Mouse (Mus musculus): Measurements from ENCODE around the gene Yod1. TPM values are rescaled to one million over a fixed set of nuclear protein-coding genes. Genes with fewer than 3 reads are reported as not detected.

Gene Yod1
- polyA plus RNA-seq, 1 experiment from 2014 or later, result 20.5 TPM

GRCm38 (mm10) chr1:130745591-130745990 is 28.5 kb downstream of the Yod1 start:
- Histone ChIP-seq H3K36me3 (no peaks in the 10 kb centered on the region), H3K4me3 (replicated peaks) (no peak overlapping the region), H3K4me2 (replicated peaks) (no peak overlapping the region), H3K27me3 (no peaks in the 10 kb centered on the region), H3K9ac (replicated peaks) (no peak overlapping the region), H3K4me1 (replicated peaks) (no peaks in the 10 kb centered on the region), H3K9me3 (no peaks in the 10 kb centered on the region), H3K27ac (no peak overlapping the region)
- no peak for ATAC-seq
- 96% methylated on average over 3 of the region's 3 CpGs for WGBS

GRCm38 (mm10) chr1:130746819-130747218 is 29.7 kb downstream of the Yod1 start:
- H3K27ac ChIP-seq, result no peak overlapping the region
- no peak for ATAC-seq
- H3K4me1 ChIP-seq (replicated peaks), result no peaks in the 10 kb centered on the region
- WGBS, result 91% methylated on average over 3 of the region's 3 CpGs
- H3K9ac ChIP-seq (replicated peaks), result no peak overlapping the region
- no peak overlapping the region for H3K4me2 ChIP-seq (replicated peaks)
- no peak overlapping the region for H3K4me3 ChIP-seq (replicated peaks)
- no peaks in the 10 kb centered on the region for H3K27me3 ChIP-seq
- no peaks in the 10 kb centered on the region for H3K36me3 ChIP-seq
- no peaks in the 10 kb centered on the region for H3K9me3 ChIP-seq

GRCm38 (mm10) chr1:130759689-130760088 is 42.6 kb downstream of the Yod1 start:
- Histone ChIP-seq H3K27me3 (no peaks in the 10 kb centered on the region), H3K4me1 (replicated peaks) (no peaks in the 10 kb centered on the region), H3K27ac (no peak overlapping the region), H3K9ac (replicated peaks) (no peak overlapping the region), H3K36me3 (no peaks in the 10 kb centered on the region), H3K4me3 (replicated peaks) (no peak overlapping the region), H3K9me3 (no peaks in the 10 kb centered on the region), H3K4me2 (replicated peaks) (no peak overlapping the region)
- no peak for ATAC-seq
- 90% methylated on average over 9 of the region's 9 CpGs for WGBS

GRCm38 (mm10) chr1:130761597-130761996 is 44.5 kb downstream of the Yod1 start:
- Histone ChIP-seq H3K4me1 (replicated peaks) (no peaks in the 10 kb centered on the region), H3K36me3 (no peaks in the 10 kb centered on the region), H3K27me3 (no peaks in the 10 kb centered on the region), H3K4me3 (replicated peaks) (no peak overlapping the region), H3K9ac (replicated peaks) (no peak overlapping the region), H3K4me2 (replicated peaks) (no peak overlapping the region), H3K9me3 (no peaks in the 10 kb centered on the region), H3K27ac (no peak overlapping the region)
- no peak for ATAC-seq
- WGBS, result 91% methylated on average over 1 of the region's 1 CpGs

DNA sequence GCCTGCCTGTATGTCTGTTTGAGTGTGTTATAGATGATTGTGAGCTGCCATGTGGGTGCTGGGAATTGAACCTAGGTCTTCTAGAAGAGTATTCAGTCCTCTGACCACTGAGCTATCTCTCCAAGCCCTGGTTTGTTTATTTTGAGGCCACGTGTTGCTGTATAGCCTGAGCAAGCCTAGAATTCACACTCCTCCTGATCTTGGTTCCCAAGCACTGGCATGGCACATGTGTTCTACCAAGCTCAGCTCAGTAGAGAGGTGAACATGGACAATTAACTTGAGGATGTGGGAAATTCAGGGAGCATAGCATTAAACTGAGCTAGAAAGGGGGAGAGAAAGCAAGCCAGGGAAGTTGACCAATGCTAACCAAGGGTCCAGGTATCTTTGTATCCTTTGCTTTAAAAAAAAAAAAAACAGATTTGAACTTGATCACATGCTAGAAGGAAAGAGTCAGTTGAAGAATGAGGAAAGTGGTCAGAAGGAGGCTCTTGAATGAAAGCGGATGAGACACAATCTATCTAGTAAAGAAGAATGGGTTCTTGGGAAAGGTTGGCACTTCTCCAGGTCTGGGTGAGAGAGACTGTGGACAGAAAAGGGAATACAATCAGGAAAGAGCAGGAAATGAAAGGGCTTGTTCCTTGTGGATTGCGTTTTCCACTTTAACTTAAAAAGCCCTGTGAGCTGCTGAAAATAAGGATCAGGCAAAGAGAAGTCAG is 45.1 kb downstream of the Yod1 start:
- Histone ChIP-seq H3K4me2 (replicated peaks) (no peak overlapping the region), H3K9ac (replicated peaks) (no peak overlapping the region), H3K36me3 (no peaks in the 10 kb centered on the region), H3K27me3 (no peaks in the 10 kb centered on the region), H3K9me3 (no peaks in the 10 kb centered on the region), H3K4me3 (replicated peaks) (no peak overlapping the region), H3K27ac (no peak overlapping the region), H3K4me1 (replicated peaks) (no peaks in the 10 kb centered on the region)
- WGBS, result 85% methylated on average over 3 of the region's 3 CpGs
- ATAC-seq, result no peak

GRCm38 (mm10) chr1:130764027-130764461 is 46.9 kb downstream of the Yod1 start:
- 88% methylated on average over 12 of the region's 12 CpGs for WGBS
- ATAC-seq, result no peak
- Histone ChIP-seq H3K27ac (no peak overlapping the region), H3K9ac (replicated peaks) (no peak overlapping the region), H3K9me3 (no peaks in the 10 kb centered on the region), H3K27me3 (no peaks in the 10 kb centered on the region), H3K4me3 (replicated peaks) (no peak overlapping the region), H3K4me2 (replicated peaks) (no peak overlapping the region), H3K4me1 (replicated peaks) (no peaks in the 10 kb centered on the region), H3K36me3 (no peaks in the 10 kb centered on the region)

DNA sequence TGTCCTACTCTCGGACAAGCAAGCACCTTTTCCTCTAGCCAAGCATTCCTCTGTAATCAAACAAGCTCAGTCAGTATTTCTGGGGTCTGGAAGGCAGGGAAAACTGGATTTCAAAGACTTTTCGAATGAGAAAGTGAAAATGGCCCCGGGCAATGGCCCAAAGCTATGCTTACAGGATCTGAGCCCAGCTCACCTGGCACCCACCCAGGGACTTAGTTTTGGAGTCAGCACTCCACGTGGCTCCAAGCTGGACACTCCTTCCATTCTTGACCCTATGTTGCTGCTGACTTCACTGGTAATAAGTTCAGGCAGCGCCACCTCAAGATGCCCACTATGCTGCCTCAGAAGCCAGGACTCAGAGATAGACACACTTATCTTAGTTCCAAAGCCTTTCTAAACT is 49.9 kb downstream of the Yod1 start:
- Histone ChIP-seq H3K9me3 (no peaks in the 10 kb centered on the region), H3K9ac (replicated peaks) (no peak overlapping the region), H3K4me3 (replicated peaks) (no peak overlapping the region), H3K4me2 (replicated peaks) (no peak overlapping the region), H3K36me3 (no peaks in the 10 kb centered on the region), H3K27me3 (no peaks in the 10 kb centered on the region), H3K4me1 (replicated peaks) (no peaks in the 10 kb centered on the region), H3K27ac (no peak overlapping the region)
- ATAC-seq, result no peak
- 85% methylated on average over 5 of the region's 5 CpGs for WGBS

GRCm38 (mm10) chr1:130769925-130770324 is 52.8 kb downstream of the Yod1 start:
- Histone ChIP-seq H3K27me3 (no peaks in the 10 kb centered on the region), H3K4me2 (replicated peaks) (no peak overlapping the region), H3K4me3 (replicated peaks) (no peak overlapping the region), H3K9ac (replicated peaks) (no peak overlapping the region), H3K36me3 (no peaks in the 10 kb centered on the region), H3K4me1 (replicated peaks) (0 out of 2 replicates have a peak, but pooled peaks cover 2% of the 10 kb centered on the region), H3K27ac (no peak overlapping the region), H3K9me3 (no peaks in the 10 kb centered on the region)
- WGBS, result 86% methylated on average over 2 of the region's 2 CpGs
- ATAC-seq, result no peak

- no peak overlapping the region for H3K4me2 ChIP-seq (replicated peaks)
- no peak for ATAC-seq
- 85% methylated on average over 4 of the region's 4 CpGs for WGBS
Measured at GRCm38 (mm10) chr1:130770487-130770886, 53.4 kb downstream of the Yod1 start.

GRCm38 (mm10) chr1:130770981-130771494 is 53.9 kb downstream of the Yod1 start:
- 81% methylated on average over 3 of the region's 3 CpGs for WGBS
- Histone ChIP-seq H3K4me1 (replicated peaks) (0 out of 2 replicates have a peak, but pooled peaks cover 10% of the 10 kb centered on the region), H3K36me3 (no peaks in the 10 kb centered on the region), H3K27me3 (no peaks in the 10 kb centered on the region), H3K4me3 (replicated peaks) (no peak overlapping the region), H3K9ac (replicated peaks) (no peak overlapping the region), H3K9me3 (no peaks in the 10 kb centered on the region), H3K27ac (no peak overlapping the region), H3K4me2 (replicated peaks) (no peak overlapping the region)
- no peak for ATAC-seq

More at GRCm38 (mm10) chr1:130770487-130770886, 53.4 kb downstream of the Yod1 start:
- Histone ChIP-seq H3K36me3 (no peaks in the 10 kb centered on the region), H3K9ac (replicated peaks) (no peak overlapping the region), H3K4me1 (replicated peaks) (0 out of 2 replicates have a peak, but pooled peaks cover 6% of the 10 kb centered on the region), H3K9me3 (no peaks in the 10 kb centered on the region), H3K27me3 (no peaks in the 10 kb centered on the region), H3K27ac (no peak overlapping the region), H3K4me3 (replicated peaks) (no peak overlapping the region)

Data from midbrain, embryonic 13.5 days (tissue).